Mouse (Mus musculus): ENCODE data around the gene Pter. TPM values are rescaled to one million over a fixed set of nuclear protein-coding genes. Genes with fewer than 3 reads are reported as not detected.

Pter gene
- total RNA-seq, 4 experiments from 2014 or later: 8.3 to 12.6 (median 9.7) TPM

DNA sequence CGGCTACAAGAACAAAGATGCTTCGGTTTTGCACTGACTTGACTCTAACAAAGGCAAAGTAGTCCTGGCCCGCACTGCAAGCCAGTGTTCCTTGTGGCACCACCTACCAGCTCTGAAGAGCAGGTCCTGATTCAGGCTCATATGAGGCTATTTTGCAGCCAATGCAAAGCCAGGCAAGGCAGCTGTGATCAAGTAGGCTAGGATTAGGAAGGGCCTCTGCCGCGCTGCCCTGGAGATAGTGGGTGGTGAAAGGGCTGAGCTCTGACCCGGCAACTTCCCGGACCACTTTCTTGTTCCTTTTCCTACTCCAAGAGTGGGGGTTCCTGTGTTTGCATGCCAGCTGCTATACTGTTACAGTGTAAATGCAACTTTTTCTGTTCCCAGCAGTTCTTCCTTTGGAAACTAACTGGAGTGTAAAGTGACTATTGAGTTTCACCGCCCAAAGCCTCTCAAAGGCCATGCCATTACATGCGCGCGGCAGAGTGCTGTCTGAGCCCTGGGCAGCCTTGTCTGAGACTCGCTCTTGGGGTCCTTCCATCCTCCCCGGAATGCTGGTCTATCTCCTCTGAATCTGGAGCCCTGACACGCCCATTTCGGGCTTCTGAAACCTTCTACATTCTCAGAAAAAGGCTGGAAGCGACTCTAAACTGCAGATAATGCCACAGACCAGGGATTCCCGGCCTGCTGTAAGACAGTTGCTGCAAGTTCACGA lies 85.6 kb downstream of the Pter start:
- no peak for DNase-seq (ENCODE audit: low spot score)

DNA sequence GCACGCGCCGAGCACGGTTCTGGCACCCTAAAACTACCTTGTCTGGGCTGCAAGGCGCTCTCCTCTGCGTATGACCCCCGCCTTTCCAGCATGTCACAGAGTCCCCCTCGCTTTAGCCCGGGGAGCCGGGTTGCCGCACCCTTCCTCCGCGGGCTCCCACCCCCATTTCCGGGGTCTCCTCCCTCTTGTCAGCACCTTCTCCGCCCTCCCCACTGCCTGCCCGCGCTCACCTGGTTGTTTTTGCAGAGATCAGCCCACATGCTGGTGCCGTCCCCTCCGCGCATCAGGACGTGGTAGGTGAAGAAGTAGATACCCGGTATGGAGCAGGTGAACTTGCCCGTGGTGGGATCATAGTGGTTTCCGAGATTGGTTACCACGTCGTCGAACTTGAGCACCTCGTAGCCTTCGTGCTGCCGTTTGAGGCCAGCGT lies 86.2 kb downstream of the Pter start:
- DNase-seq (ENCODE audit: low spot score): no peak

DNA sequence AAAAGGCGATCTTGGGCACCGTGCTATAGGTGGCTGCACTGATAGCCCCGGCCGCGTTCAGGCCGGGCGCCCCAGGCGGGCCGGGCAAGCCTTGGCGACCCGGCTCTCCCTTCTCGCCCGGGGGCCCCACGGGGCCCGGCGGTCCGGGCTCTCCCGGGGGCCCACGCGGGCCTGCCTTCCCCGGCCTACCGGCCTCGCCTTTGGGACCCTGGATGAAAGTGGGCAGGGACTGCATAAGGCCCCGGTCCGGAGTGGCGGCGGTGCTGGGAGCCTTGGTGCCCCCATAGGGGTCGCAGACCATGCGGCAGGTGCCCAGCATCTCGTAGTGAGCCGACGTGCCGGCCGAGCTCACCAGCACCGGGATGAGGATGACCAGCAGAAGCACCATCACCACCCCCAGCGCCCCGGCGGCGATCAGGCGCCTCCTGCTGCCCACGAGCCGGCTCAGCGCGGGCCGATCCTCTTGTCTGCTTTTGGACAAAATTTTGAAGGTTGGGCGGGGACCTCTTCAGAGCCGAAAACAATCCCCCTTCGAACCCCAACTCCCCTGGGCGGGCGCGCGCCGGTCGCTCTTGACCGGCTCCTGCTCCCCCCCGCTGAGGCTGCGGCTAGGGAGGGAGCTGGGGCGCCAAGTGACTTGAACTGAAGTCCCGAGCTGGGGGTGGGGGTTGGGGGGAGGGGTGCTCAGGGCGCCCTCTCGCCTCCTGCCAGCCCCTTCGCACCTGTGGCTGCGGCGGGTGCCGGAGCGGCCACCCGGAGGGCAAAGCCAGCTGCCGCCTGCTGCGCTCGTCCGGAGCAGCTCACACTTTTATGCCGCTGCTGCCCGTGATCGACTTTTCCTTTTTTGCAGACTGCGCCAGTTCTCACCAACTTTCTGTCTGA lies 86.9 kb downstream of the Pter start:
- no peak for DNase-seq (ENCODE audit: low spot score)

- no peak for DNase-seq (ENCODE audit: low spot score)
These were observed 87.6 kb downstream of the Pter start, which contains the start of gene C1ql3 for GRCm38 (mm10) chr2:13011472-13011871. TSS of gene C1ql3 (minus strand) at chr2:13011806.

DNA sequence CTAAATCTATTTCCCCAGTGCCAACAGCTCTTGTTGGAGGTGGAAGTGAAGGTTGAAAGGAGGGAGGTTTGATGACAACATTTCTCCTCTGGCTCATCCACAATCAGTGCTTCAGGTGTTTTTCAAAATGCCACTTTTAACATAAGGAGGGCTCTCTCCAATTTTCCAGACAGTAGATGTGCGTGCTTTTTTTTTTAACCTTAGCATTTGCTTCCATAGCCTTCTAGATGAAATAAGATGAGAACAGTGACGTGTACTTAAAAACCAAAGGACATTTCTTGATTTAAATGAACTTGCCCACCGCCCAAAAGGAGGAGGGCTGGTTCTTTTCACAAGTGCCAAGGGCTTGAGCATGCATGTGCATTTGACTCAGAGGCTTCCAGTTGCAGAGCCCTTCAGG lies 88.1 kb downstream of the Pter start:
- no peak for DNase-seq (ENCODE audit: low spot score)

DNA sequence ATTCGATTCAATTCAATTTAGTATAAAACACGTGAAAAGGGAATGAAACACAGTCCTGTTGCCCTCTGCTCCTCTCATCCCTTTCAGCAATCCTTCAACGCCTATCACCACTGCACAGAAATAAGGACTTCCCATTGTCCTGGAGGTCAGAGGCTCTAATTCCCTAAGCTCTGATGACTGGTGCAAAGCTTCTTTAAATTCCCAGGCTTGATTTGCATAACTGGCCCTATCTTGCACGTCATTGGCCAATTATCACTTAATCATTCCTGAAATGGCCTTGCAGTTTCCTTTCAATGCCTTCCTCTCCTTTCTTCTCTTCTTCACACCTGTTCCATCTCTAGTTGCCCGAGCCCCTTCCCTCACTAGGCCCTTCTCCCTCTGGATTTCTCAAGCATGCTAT lies 94.5 kb downstream of the Pter start:
- no peak for DNase-seq (ENCODE audit: low spot score)

- DNase-seq (ENCODE audit: low spot score): no peak
These were observed 95.0 kb downstream of the Pter start for GRCm38 (mm10) chr2:13018861-13019260.

DNA sequence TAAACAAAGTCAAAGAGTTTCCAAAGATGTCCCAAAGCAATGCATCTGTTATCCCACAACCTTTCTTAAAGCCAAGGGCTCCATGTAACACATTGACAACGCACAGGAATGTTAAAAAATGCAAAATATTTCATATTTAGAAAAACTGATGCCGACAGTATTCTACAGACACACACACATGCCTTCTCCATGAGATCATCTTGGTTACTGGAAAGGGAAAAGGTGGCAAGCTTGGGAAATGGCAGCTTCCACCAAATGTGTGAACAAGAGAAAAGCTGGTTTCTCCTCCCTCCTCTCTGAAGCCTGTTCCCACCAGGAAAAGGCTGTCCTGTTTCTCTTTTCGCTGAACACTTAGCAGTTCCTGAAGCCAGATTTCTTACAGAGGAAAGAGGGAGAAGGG lies 114.9 kb downstream of the Pter start:
- DNase-seq (ENCODE audit: low spot score): no peak

GRCm38 (mm10) chr2:13039785-13040184 lies 115.9 kb downstream of the Pter start:
- DNase-seq (ENCODE audit: low spot score): no peak

DNA sequence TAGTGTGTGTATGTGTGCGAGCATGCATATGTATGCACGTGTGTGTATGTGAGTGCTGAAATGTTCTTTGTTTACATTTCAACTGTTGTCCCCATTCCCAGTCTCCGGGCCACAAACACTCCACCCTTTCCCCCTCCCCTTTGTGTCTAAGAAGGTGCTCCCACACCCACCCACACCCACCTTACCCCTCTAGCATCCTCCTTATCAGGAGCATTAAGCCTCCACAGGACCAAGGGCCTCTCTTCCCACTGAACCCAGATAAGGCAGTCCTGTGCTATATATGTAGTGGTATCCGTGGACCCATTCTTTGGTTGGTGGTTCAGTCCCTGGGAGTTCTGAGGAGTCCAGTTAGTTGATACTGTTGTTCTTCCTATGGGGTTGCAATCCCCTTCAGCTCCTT lies 120.7 kb downstream of the Pter start:
- no peak for DNase-seq (ENCODE audit: low spot score)

- DNase-seq (ENCODE audit: low spot score): no peak
These were observed 124.8 kb downstream of the Pter start for GRCm38 (mm10) chr2:13048649-13049048.

Other genes with a start within 250 kb of the Pter start
- gene C1ql3, start 87.8 kb downstream of the Pter start, total RNA-seq (2022): under 1 TPM; 0.11 to 0.40 (median 0.23) TPM